Mouse (Mus musculus) stomach, embryonic 16.5 days (tissue): ENCODE data around the gene Npr1. TPM values are rescaled to one million over a fixed set of nuclear protein-coding genes. Genes with fewer than 3 reads are reported as not detected.

Experiments
- ATAC-seq: fragments of 200-750 bp; cut with Nextera tagmentation; 2 replicates; pipeline ENCODE4 v1.8.0; 2017; ENCODE audit warnings: moderate number of reproducible peaks, moderate TSS enrichment; ENCODE audit not compliant: insufficient read depth, low FRiP score
- H3K27ac ChIP-seq: fragments of 300-500 bp; sonication (generic); 2 replicates; pipeline ENCODE4 v1.5.1; 2014; ENCODE audit warnings: low read length
- H3K27me3 ChIP-seq: fragments of 300-500 bp; sonication (generic); 2 replicates; pipeline ENCODE4 v1.6.1; 2014; ENCODE audit warnings: low read length, control low read depth, mixed read lengths; ENCODE audit not compliant: control insufficient read depth, insufficient read depth
- H3K36me3 ChIP-seq: fragments of 300-500 bp; sonication (generic); 2 replicates; pipeline ENCODE4 v1.6.1; 2014; ENCODE audit warnings: low read length; ENCODE audit not compliant: control insufficient read depth, insufficient read depth
- H3K4me1 ChIP-seq: fragments of 300-500 bp; sonication (generic); 2 replicates; pipeline ENCODE4 v1.6.1; 2014; ENCODE audit warnings: low read length, control low read depth, mixed read lengths; ENCODE audit not compliant: control insufficient read depth, insufficient read depth
- H3K4me2 ChIP-seq: fragments of 300-500 bp; sonication (generic); 2 replicates; pipeline ENCODE4 v1.6.1; 2014; ENCODE audit warnings: low read depth, low read length, mixed read lengths
- H3K4me3 ChIP-seq: fragments of 300-500 bp; sonication (generic); replicated peaks from 2 replicates; pipeline ENCODE4 v1.5.1; 2014; ENCODE audit warnings: mild to moderate bottlenecking, low read length
- H3K9ac ChIP-seq: fragments of 300-500 bp; sonication (generic); 2 replicates; pipeline ENCODE4 v1.6.1; 2014; ENCODE audit warnings: low read length
- H3K9me3 ChIP-seq: fragments of 300-500 bp; sonication (generic); replicated peaks from 2 replicates; pipeline ENCODE4 v1.6.1; 2016; ENCODE audit warnings: low read length, control low read depth; ENCODE audit not compliant: control insufficient read depth
- WGBS: fragments of 180-500 bp; shearing (Covaris S2); extraction: QIAGEN DNeasy Blood & Tissue Kit; methylation state at CpG from one replicate; pipeline ENCODE4 v1.1.7; 2014; 5-methylcytosine and 5-hydroxymethylcytosine counted together
- polyA plus RNA-seq: library from polyadenylated mRNA; unstranded; fragments of >200 nt; fragmentation: Nextera tagmentation; extraction: Ambion mirVana; gene quantifications from 2 replicates; pipeline ENCODE4 v1.2.1, GENCODE M21; 2015

The Npr1 gene
- polyA plus RNA-seq, 1 experiment from 2014 or later = 5.9 TPM

DNA sequence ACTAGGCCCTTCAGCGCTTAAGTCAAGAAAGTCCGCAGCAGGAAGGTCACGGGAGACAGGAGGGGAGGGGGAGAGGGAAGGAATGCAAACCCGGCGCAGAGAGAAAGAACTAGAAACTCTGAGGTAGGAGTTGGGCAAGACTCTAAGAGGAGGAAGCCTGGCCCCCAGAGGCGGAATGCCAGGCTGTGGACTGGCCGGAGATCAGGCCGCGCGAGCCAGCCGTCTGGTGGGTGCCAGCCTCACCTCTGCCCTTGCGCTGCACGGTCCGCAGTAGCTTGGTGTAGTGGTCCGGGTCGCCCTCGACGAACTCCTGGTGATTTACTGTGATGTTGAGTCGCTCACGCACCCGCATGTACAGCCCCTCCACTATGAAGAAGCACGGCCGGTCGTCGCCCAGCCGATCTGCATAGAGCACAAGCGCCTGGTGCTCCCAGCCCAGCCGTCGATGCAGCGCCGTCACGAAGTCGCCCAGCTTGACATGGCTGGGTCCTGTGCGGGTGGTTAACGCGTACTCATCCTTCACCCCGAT is 1.1 kb downstream of the Npr1 start:
- H3K4me1 ChIP-seq = peaks cover 6% of the 10 kb centered on the region; the same call in 1 of the 2 replicates
- H3K9ac ChIP-seq = peak overlapping the region; percentile 70
- WGBS = 17% methylated on average over 37 of the region's 37 CpGs
- peak overlapping the region; percentile 99 for H3K4me2 ChIP-seq
- ATAC-seq = no peak
- H3K4me3 ChIP-seq = peak overlapping the region; percentile 62
- H3K36me3 ChIP-seq = no peaks in the 10 kb centered on the region
- peaks cover 22% of the 10 kb centered on the region for H3K27me3 ChIP-seq
- no peaks in the 10 kb centered on the region for H3K9me3 ChIP-seq
- H3K27ac ChIP-seq = no peak overlapping the region

DNA sequence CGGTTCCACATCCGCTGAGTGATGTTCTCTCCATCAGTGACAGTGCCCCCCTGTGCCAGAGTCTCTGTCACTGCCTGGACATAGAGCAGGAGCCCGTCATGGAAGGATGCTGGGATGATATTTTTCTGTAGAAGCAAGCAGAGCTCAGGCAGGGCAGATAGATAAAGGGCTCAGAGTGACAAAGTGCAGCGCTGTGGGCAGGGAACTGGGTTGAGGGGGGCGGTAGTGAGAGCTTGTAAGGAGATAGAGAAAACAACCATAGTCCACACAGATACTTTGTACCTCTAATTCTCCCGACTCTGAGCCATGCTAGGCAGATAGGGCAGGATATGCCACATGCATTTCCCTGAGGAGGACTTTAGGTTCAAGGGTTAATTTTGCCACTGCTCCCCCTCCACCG is 3.1 kb downstream of the Npr1 start:
- Histone ChIP-seq H3K36me3 (no peaks in the 10 kb centered on the region), H3K27me3 (peaks cover 22% of the 10 kb centered on the region), H3K4me1 (peaks cover 6% of the 10 kb centered on the region; the same call in 1 of the 2 replicates), H3K4me2 (no peak overlapping the region), H3K4me3 (no peak overlapping the region), H3K27ac (no peak overlapping the region), H3K9me3 (no peaks in the 10 kb centered on the region), H3K9ac (no peak overlapping the region)
- no peak for ATAC-seq
- WGBS = 34% methylated on average over 7 of the region's 7 CpGs

- Histone ChIP-seq H3K9me3 (no peaks in the 10 kb centered on the region), H3K4me2 (no peak overlapping the region), H3K36me3 (no peaks in the 10 kb centered on the region), H3K4me3 (no peak overlapping the region), H3K27me3 (peaks cover 22% of the 10 kb centered on the region), H3K9ac (no peak overlapping the region), H3K27ac (no peak overlapping the region), H3K4me1 (peaks cover 6% of the 10 kb centered on the region; the same call in 1 of the 2 replicates)
- 92% methylated on average over 3 of the region's 3 CpGs for WGBS
- no peak for ATAC-seq
These were observed 3.7 kb downstream of the Npr1 start for GRCm38 (mm10) chr3:90461935-90462334.

GRCm38 (mm10) chr3:90460315-90460714 is 5.4 kb downstream of the Npr1 start:
- Histone ChIP-seq H3K9ac (no peak overlapping the region), H3K9me3 (no peaks in the 10 kb centered on the region), H3K27me3 (peaks cover 19% of the 10 kb centered on the region), H3K4me3 (no peak overlapping the region), H3K36me3 (no peaks in the 10 kb centered on the region), H3K4me1 (peaks cover 3% of the 10 kb centered on the region; the same call in 1 of the 2 replicates), H3K4me2 (no peak overlapping the region), H3K27ac (no peak overlapping the region)
- 68% methylated on average over 5 of the region's 5 CpGs for WGBS
- no peak for ATAC-seq

GRCm38 (mm10) chr3:90459727-90460126 is 5.9 kb downstream of the Npr1 start:
- H3K4me1 ChIP-seq = 0 out of 2 replicates have a peak, but pooled peaks cover under 1% of the 10 kb centered on the region
- H3K4me3 ChIP-seq = no peak overlapping the region
- H3K27ac ChIP-seq = no peak overlapping the region
- no peak for ATAC-seq
- peaks cover 13% of the 10 kb centered on the region for H3K27me3 ChIP-seq
- WGBS = 74% methylated on average over 9 of the region's 9 CpGs
- H3K36me3 ChIP-seq = no peaks in the 10 kb centered on the region
- no peak overlapping the region for H3K4me2 ChIP-seq
- no peaks in the 10 kb centered on the region for H3K9me3 ChIP-seq
- no peak overlapping the region for H3K9ac ChIP-seq

DNA sequence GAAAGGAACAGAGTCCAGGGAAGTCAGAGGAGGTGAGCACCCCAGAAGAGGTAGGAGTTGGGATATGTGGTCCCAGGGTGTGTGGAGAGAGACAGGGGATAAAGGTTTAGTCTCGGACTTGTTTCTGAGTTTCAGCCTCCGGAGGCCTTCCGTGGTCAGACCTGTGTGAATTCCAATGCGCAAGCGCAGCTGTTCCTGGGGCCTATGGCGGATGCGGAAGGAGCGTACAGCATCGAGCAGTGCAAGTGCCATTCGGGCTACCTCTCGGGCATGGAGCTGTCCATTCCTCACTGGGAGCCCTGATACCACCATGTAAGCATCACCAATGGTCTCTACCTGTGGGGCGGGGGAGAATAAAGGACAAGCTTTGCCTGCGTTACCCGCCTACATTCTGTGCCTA is 10.7 kb downstream of the Npr1 start:
- Histone ChIP-seq H3K27ac (no peak overlapping the region), H3K4me1 (peaks cover 3% of the 10 kb centered on the region; the same call in 1 of the 2 replicates), H3K36me3 (no peaks in the 10 kb centered on the region), H3K27me3 (no peaks in the 10 kb centered on the region), H3K9ac (no peak overlapping the region), H3K9me3 (no peaks in the 10 kb centered on the region), H3K4me3 (no peak overlapping the region), H3K4me2 (no peak overlapping the region)
- 81% methylated on average over 14 of the region's 14 CpGs for WGBS
- ATAC-seq = no peak

GRCm38 (mm10) chr3:90451396-90452095 is 14.1 kb downstream of the Npr1 start:
- Histone ChIP-seq H3K4me3 (no peak overlapping the region), H3K27ac (no peak overlapping the region; the same call in 1 of the 2 replicates), H3K36me3 (no peaks in the 10 kb centered on the region), H3K9me3 (no peaks in the 10 kb centered on the region), H3K4me2 (0 out of 2 replicates have a peak overlapping the region, but pooled peaks have one; percentile 26), H3K4me1 (peaks cover 9% of the 10 kb centered on the region), H3K9ac (no peak overlapping the region), H3K27me3 (no peaks in the 10 kb centered on the region)
- ATAC-seq = no peak
- 43% methylated on average over 10 of the region's 10 CpGs for WGBS

DNA sequence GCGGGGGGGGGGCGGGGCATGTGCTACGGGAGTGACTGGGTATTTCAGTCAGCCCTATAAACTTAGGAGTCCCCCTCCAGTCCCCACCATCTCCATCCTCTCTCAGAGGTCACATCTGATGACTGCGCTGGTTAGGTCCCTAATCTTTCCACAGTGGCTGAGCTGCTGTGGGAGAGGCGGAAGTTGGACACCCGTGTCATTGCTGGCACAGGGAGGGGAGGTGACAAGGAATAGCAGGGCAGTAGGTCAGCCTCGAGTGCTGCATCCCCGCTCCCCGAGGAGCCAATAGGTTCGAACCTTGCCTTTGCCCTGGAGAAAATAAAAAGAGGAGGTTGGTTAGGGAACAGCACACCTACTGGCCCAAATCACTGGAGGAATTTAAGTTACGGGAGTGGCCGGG is 14.8 kb downstream of the Npr1 start:
- no peaks in the 10 kb centered on the region for H3K9me3 ChIP-seq
- H3K36me3 ChIP-seq = no peaks in the 10 kb centered on the region
- 0 out of 2 replicates have a peak overlapping the region, but pooled peaks have one; percentile 26 for H3K4me2 ChIP-seq
- H3K4me1 ChIP-seq = peaks cover 9% of the 10 kb centered on the region
- ATAC-seq = no peak
- 26% methylated on average over 12 of the region's 12 CpGs for WGBS
- H3K27ac ChIP-seq = no peak overlapping the region; the same call in 1 of the 2 replicates
- no peak overlapping the region for H3K4me3 ChIP-seq
- H3K27me3 ChIP-seq = no peaks in the 10 kb centered on the region
- H3K9ac ChIP-seq = no peak overlapping the region

DNA sequence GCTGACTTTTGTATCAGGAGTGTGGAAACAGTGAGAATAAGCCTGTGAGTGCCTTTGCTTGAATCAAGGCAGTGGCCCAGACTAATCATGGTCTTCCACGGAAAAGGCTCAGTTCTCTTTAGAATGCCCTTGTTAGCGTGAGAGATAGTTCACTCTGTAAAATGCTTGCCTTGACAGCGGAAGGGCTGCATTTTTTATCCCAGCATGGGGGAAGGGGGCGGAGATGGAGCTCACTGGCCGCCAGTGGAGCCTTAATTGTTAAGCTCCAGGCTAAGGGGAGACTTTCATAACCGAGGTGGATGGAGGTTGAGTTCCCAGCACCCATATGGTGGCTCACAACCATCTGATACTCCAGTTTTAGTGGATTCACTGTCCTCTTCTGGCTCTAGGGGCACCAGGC is 17.0 kb downstream of the Npr1 start:
- Histone ChIP-seq H3K4me3 (no peak overlapping the region), H3K9ac (no peak overlapping the region), H3K27ac (no peak overlapping the region; the same call in 1 of the 2 replicates), H3K4me2 (no peak overlapping the region), H3K36me3 (no peaks in the 10 kb centered on the region), H3K4me1 (peaks cover 13% of the 10 kb centered on the region), H3K27me3 (no peaks in the 10 kb centered on the region), H3K9me3 (no peaks in the 10 kb centered on the region)
- WGBS = 54% methylated on average over 6 of the region's 6 CpGs
- no peak for ATAC-seq
